Mouse (Mus musculus): ENCODE measurements around the gene Rgs12.

DNA sequence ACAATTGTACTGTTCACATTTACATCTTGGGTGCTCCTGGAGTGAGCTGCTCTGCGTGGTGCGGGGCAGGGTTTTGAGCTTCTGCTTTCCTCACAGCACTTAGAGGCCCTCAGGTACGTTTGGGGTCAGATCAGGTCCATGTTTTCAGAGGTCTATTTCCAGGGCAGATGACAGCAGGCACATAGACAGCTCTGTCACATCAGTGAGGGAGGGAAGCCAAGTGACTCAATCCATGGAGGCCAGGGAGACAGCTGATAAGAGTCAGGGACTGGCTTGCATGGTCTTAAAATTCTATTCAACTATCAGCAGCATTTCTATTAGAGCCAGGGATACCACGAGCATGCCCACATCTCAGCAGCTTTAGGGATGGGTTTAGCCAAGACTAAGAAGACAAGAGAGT lies 59.9 kb downstream of the Rgs12 start:
- TF ChIP-seq POLR2A (IDR thresholded peaks at IDR 0.05; ENCODE audit: insufficient read length, low read depth) (no peak), USF1 (IDR thresholded peaks at IDR 0.05; ENCODE audit: low read depth) (no peak), MAX (IDR thresholded peaks at IDR 0.05; ENCODE audit: low read depth) (no peak), E2F4 (IDR thresholded peaks at IDR 0.05; ENCODE audit: insufficient read depth) (no peak), MYOD1 (IDR thresholded peaks at IDR 0.05; ENCODE audit: control insufficient read depth in 1 of 3, insufficient read length in 2 of 3, low read depth in 2 of 3) (no peak), TCF12 (IDR thresholded peaks at IDR 0.05; ENCODE audit: insufficient read depth, poor library complexity, severe bottlenecking) (no peak), POLR2AphosphoS2 (IDR thresholded peaks at IDR 0.05; ENCODE audit: insufficient read length, low read depth) (no peak), CEBPB (IDR thresholded peaks at IDR 0.05; ENCODE audit: insufficient read depth, poor library complexity, severe bottlenecking) (no peak), REST (IDR thresholded peaks at IDR 0.05; ENCODE audit: insufficient read depth, insufficient read length) (no peak)

Measured in myocyte (in vitro differentiated cells).